In the genomic region with DNA sequence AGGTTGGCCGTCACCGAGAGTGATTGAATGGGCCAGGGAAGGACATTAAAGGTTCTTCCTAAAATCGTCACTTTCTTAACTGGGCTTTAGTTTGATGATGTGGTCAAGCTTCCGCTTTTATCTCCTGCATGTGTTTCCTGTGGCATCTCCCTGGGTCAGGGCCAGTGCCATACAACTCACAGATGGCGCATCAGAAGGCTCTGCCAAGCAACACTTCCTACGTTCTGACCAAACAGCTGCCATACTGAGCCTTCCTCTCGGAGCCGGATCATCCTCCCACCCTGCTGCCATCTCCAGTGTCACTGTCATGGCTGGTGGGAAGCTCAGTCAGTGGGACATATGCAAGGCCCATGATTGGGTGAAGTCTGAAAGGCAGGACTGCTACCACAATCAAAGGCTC, we compare ENCODE assay signal across 9 mouse cellular contexts. TPM values are rescaled to one million over a fixed set of nuclear protein-coding genes. Genes with fewer than 3 reads are reported as not detected.
A peak's percentile ranks its signal among the peaks of the same experiment; 100 is the strongest.
DNase-seq lines count a peak whose midpoint lies in the region; ATAC-seq and TF ChIP-seq lines count a peak whose summit lies in the region.
"Had no signal": no experiment of that assay in that cellular context is flagged by ENCODE, and none has a peak within 500 bp of the region (broad histone marks: within the 10 kb centered on the region; RNA-seq: fewer than 3 reads in every experiment).

No protein-coding gene starts in this region.

- intact Hi-C loops in left cerebral cortex, postnatal 4 days (cut with DNase I) = no loop called here

- no peak overlapping the region for H3K4me3 ChIP-seq in forebrain, embryonic 12.5 days (replicated peaks)
- no peak overlapping the region for H3K4me3 ChIP-seq in forebrain, embryonic 11.5 days (ENCODE audit: low read depth, low read length)
- no peak overlapping the region for H3K4me3 ChIP-seq in lung, adult 2 months (replicated peaks; ENCODE audit: extremely low read depth, low read depth, low read length)

- no peak for TF ChIP-seq POLR2A in lung, adult 2 months (IDR thresholded peaks at IDR 0.05; ENCODE audit: borderline replicate concordance, extremely low read depth, low read depth, low read length)

- H3K4me2 ChIP-seq in forebrain, embryonic 12.5 days = no peak overlapping the region
- no peak overlapping the region for H3K4me2 ChIP-seq in forebrain, embryonic 11.5 days (ENCODE audit: low read depth, low read length, severe bottlenecking)

- no peaks in the 10 kb centered on the region for H3K27me3 ChIP-seq in forebrain, embryonic 12.5 days
- H3K27me3 ChIP-seq in forebrain, embryonic 11.5 days (ENCODE audit: control insufficient read depth, insufficient read depth, low read length) = no peaks in the 10 kb centered on the region

- DNase-seq in forebrain, embryonic 11.5 days (ENCODE audit: low spot score) = no peak
- DNase-seq in B cell, adult 2 months = peak; percentile 40 to 41
- peak; percentile 77 to 86 for DNase-seq in frontal cortex, adult 2 months (ENCODE audit: extremely low spot score in 1 of 2, low spot score in 1 of 2)
- DNase-seq in left cerebral cortex, postnatal 4 days = peak; percentile 76
- DNase-seq in kidney, postnatal 36 days = no peak
- no peak for DNase-seq in yolk sac, embryonic 10.5 days (ENCODE audit: low spot score)
- no peak for DNase-seq in lung, adult 2 months

- TF ChIP-seq CTCF in lung, adult 2 months (IDR thresholded peaks at IDR 0.05; ENCODE audit: insufficient read depth, low read length) = no peak

- whole genome bisulfite sequencing in forebrain, embryonic 12.5 days = 89% methylated on average over 8 of the region's 8 CpGs
- 89% methylated on average over 8 of the region's 8 CpGs for WGBS in forebrain, embryonic 11.5 days
- WGBS in lung, adult 2 months = 45% methylated on average over 8 of the region's 8 CpGs

- 0 out of 2 replicates have a peak, but pooled peaks have one; percentile 51 for ATAC-seq in forebrain, embryonic 12.5 days (ENCODE audit: low FRiP score)
- ATAC-seq in forebrain, embryonic 11.5 days (replicated peaks; ENCODE audit: low FRiP score) = no peak
- ATAC-seq: activated CD4-positive, CD25-positive, alpha-beta regulatory T cell, adult 4 months had no signal

- no peaks in the 10 kb centered on the region for H3K36me3 ChIP-seq in forebrain, embryonic 12.5 days (replicated peaks)
- H3K36me3 ChIP-seq in forebrain, embryonic 11.5 days (ENCODE audit: control insufficient read depth, insufficient read depth, low read length) = no peaks in the 10 kb centered on the region

- no peak overlapping the region for H3K9ac ChIP-seq in forebrain, embryonic 12.5 days
- no peak overlapping the region for H3K9ac ChIP-seq in forebrain, embryonic 11.5 days (ENCODE audit: low read length)

- H3K27ac ChIP-seq in forebrain, embryonic 12.5 days = no peak overlapping the region
- H3K27ac ChIP-seq in forebrain, embryonic 11.5 days (ENCODE audit: low read depth, low read length) = no peak overlapping the region

- peaks cover 26% of the 10 kb centered on the region for H3K4me1 ChIP-seq in forebrain, embryonic 12.5 days
- no peaks in the 10 kb centered on the region; the same call in 1 of the 2 replicates for H3K4me1 ChIP-seq in forebrain, embryonic 11.5 days (replicated peaks; ENCODE audit: control insufficient read depth, insufficient read depth, low read length)
- peaks cover 23% of the 10 kb centered on the region for H3K4me1 ChIP-seq in lung, adult 2 months (ENCODE audit: control insufficient read depth, insufficient read depth, low read length)

- no peaks in the 10 kb centered on the region for H3K9me3 ChIP-seq in forebrain, embryonic 12.5 days
- H3K9me3 ChIP-seq in forebrain, embryonic 11.5 days (ENCODE audit: control insufficient read depth, low read length) = no peaks in the 10 kb centered on the region

RNA-seq across cellular contexts. Expression of a gene that starts 6.7 kb away (rescaled TPM):
- polyA plus RNA-seq in forebrain, embryonic 12.5 days (2016; fragmentation: Nextera tagmentation; extraction: Ambion mirVana) = 15.7 and 16.3 TPM in 2 replicates
- polyA plus RNA-seq in forebrain, embryonic 11.5 days (2014; fragmentation: Nextera tagmentation; extraction: Ambion mirVana) = 19.3 and 21.2 TPM in 2 replicates
- polyA plus RNA-seq in frontal cortex, adult 2 months (2012; rRNA removed) = 24.5 and 24.7 TPM in 2 replicates
- total RNA-seq in left cerebral cortex, postnatal 4 days (2021) = 10 to 100 TPM; 15.5 to 16.1 TPM
- 20.2 and 25.9 TPM in 2 replicates for polyA plus RNA-seq in lung, adult 2 months (2012; rRNA removed)

Comparison
In these comparisons a context has a peak if more than half of its experiments do, and no peak if none do; other contexts are left out.
1. DNase-seq: peak in B cell, adult 2 months (2 of 2), frontal cortex, adult 2 months (2 of 2) and left cerebral cortex, postnatal 4 days (single experiment); none in forebrain, embryonic 11.5 days (single experiment), kidney, postnatal 36 days (0 of 2), yolk sac, embryonic 10.5 days (single experiment) and lung, adult 2 months (single experiment).